Mouse (Mus musculus): ENCODE measurements at regions not wholly inside any gene's neighbourhood (a gene's known extent, or its start where the extent isn't known, plus 50 kb on each side); places are given as distances from the start of the nearest gene placed in this dataset.

DNA sequence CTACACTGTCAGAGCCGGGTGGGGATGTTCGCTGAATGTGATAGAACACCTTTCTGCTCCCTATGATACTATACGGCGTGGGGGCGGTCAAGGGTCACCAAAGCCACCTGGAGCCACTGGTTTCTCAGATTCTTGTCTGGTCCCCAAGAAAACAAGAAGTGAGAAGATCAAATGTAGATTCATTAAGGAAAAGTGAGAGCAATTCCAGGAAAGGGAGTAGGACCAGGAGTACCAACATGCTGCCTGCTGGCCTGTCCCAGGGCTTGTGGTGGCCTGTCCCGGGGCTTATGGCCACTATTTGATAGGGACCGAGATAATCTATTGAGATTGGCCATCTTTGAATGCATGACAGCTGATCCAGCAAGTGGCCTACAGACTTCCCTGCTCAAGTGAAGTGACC, 58.8 kb upstream of the Fut8 start:
- intact Hi-C loops (cut with DNase I): no loop called here

DNA sequence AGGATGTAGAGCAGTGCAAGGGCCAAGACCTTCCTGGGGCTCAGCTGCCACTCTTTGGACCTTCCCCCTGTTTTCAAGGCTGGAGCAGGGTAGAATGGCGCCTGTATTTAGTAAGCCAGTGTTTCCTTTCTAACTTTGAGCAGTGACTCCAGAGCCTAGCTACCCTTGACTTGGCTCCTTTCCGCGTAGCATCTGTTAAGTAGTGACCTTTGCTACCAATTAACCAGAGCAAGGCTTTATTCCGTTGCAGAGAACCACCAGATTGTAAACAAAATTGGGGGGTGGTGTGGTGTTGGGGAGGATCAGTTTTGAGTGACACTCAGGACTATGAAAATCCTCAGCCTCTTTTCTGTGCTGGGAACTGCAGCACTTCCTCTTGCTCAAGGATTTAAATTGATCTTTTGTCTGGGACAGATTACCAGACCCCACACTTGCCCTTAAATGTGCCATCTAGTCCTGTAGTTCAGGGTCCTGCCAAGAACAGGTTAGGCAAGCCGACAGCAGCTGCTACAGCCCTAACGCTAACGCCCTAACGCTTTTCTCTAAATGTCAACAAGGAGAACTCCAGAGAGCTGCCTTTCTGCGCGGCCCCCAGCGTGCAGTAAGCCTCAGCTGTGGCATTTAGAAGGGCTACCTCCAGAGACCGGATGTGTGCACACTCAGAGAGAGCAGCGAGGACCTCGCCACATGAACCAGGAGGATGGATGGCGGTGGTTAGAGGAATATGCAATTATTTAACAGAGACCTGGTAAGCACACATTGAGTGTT, 59.9 kb upstream of the Fut8 start:
- DNase-seq: no peak
- intact Hi-C loops (cut with DNase I): no loop called here

More for the DNA sequence above, 58.8 kb upstream of the Fut8 start:
- no peak for DNase-seq

DNA sequence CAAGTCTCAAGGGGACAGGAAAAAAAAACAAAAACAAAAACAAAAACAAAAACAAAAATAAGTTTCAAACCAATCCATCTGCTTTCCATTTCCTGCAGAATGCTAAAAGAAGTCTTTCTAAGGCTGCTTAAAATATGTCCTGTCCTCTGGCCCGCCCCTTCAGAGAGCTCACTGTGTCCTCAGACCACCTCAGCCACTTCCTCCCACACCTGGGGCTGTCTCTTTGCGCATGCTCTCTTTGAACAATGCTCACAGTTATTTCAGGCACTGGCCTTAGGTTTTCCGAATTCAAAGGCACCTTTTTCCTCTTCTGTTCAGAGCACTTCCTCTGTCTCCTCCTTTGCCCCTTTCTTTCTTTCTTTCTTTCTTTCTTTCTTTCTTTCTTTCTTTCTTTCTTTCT, 60.6 kb upstream of the Fut8 start:
- intact Hi-C loops (cut with DNase I): no loop called here
- no peak for DNase-seq

DNA sequence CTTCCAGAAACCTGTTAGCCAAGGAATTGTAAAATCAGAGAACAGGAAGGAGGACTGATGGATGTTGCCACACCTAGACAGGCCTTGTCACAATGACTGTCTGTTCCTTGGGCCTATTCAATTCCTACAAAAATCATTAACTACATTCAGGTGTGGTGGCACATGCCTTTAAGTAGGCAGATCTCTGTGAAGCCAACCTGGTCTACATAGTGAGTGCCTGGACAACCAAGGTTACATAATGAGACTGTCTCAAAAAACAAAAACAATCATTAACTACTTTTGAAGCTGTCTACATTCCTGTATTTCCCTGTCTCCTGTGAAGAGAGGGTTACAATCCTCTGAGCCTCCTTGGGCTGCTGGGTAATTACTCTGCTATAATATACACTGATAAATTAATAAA, 63.9 kb upstream of the Fut8 start:
- intact Hi-C loops (cut with DNase I): no loop called here
- DNase-seq: no peak

DNA sequence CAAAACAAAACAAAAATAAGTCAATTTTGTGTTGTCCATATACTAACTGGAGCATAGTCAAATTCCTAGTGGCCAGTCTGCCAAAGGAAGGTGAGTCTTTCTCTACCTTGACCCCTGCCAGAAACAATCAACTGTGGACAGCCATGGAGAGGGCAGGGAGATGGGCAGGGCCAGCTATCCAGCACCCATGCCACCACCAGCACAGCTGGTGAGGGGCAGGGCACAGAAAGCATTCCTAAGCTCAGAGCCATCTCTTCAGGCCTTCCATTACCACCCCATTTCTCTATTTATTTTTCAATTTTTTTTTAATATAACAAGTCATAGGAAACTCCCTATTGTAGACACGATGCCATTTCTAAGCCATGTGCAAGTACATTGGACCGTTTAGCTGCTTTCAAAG, 65.4 kb upstream of the Fut8 start:
- intact Hi-C loops (cut with DNase I): no loop called here
- no peak for DNase-seq

DNA sequence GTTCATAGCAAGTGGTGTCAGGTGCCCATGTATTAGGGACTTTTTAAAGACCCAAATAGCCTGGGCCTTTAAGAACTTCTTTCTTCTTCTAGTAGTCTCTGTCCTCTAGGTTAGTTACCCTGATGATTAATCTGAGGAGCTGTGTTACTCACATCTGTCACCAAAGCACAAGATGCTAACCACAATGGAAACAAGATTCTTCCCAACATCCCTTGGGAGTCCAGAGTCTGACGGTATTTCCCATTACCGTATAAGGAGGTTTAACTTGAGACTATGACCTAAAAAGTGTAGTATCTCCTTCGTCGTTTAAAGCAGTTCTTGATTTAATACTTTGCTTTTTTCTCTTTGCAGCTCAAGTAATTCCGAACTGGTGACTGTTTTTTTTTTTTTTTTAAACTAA, 67.7 kb upstream of the Fut8 start:
- DNase-seq: no peak
- intact Hi-C loops (cut with DNase I): no loop called here

DNA sequence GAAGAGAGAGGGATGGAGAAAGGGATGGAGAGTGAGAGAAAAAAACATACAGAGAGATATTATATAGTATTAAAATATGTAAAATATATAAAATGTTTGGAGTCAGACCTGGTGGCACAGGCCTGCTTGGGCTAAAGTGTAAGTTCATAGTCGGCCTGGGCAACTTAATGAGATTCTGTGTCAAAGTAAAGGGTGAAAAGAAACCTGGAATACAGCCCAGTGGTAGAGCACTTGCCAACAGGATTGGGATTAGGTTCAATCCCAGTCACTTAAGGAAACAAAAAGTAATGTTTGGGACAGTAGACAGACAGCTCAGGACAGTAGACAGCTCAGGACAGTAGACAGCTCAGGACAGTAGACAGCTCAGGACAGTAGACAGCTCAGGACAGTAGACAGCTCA, 69.6 kb upstream of the Fut8 start:
- DNase-seq: no peak
- intact Hi-C loops (cut with DNase I): no loop called here

DNA sequence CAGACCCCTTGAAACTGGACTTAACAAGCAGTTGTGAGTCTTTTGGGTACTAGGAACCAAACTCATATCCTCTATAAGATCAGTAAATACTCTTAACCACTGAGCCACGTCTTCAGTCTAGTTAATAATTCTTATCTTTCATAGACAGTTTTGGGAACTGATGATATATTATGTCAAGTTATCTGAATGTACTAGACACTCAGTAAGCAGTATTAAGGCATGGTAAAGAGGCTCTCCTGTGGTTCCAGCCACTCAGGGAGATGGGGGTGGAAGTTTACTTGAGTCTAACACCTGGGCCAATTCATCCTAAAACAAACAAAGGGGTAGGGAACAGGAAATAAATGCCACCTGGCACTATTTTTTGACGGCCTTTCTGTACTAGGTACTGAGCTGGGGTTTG, 81.2 kb upstream of the Fut8 start:
- DNase-seq: no peak
- intact Hi-C loops (cut with DNase I): no loop called here

DNA sequence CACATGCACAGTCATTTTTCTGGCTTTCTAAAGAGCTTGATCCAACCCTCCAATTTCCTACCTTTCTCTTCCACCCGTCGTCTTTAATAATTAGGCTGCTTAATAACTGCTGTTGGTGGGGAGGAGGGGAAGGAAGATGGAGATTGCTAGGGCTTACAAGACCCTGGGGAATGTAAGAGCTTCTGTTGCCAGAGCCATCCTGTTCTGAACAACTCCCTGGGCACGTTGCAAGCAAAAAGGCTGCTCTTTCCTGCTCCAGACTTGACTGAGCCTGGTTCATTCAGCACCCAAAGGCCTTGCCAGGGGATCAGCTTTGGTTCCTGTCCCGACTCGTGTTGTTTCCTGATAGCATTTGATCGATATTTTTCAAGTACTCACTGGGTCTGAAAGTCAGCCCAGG, 82.3 kb upstream of the Fut8 start:
- no peak for DNase-seq
- intact Hi-C loops (cut with DNase I): no loop called here

DNA sequence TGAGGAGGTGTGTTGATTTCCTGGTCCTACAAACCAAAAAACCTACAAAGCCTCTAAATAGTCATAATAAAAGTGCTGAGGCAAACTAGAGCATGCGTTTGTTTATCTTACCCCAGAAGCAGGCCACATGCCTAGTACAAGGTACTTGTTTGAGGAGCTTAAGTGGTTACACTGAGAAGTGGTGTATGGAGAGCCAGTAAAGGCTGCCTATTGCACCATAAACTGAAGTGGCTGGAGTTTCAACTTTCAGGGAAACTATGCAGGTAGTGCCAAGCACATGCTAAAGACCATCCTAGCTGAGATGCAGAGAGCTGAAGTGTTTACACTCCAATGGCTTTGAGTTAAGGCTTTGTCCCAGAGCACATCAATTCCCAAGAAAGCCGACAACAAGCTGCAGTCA, 86.5 kb upstream of the Fut8 start:
- intact Hi-C loops (cut with DNase I): no loop called here
- no peak for DNase-seq

DNA sequence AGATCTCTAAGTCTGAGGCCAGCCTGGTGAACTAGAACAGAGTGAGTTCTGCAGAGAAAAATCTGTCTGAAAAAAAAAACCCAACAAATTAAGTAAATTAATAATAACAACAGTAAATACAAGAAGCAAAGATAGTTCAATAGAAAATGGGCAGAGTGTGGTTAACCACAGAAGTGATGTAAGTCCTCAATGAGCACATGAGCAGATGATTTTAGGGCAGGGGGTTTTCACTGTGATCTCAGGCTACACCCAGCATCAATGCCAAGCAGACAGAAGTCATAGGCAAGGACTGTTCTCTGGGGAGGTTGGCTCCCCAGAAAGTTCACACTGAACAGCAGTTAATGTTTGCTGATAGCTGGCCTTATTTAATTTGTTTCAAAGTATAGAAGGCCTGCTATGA, 88.1 kb upstream of the Fut8 start:
- intact Hi-C loops (cut with DNase I): no loop called here
- no peak for DNase-seq

DNA sequence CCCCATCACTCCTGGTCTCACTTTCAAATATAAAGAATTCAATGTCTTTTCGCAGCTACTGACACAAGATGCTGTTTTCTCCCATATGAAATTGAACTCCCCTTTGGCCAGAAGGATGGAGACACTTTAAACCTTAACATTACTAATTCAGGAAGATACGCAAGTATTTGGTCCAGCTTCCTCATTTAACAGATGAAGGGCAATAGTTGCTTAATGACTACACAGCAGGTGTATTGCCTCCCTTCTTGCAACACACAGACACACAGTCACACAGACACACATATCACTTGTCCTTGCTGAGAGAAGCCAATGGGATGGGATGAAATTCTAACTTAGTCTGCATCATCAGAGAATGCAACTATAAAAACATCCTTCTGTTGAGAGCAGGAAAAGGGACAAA, 89.8 kb upstream of the Fut8 start:
- no peak for DNase-seq
- intact Hi-C loops (cut with DNase I): no loop called here

DNA sequence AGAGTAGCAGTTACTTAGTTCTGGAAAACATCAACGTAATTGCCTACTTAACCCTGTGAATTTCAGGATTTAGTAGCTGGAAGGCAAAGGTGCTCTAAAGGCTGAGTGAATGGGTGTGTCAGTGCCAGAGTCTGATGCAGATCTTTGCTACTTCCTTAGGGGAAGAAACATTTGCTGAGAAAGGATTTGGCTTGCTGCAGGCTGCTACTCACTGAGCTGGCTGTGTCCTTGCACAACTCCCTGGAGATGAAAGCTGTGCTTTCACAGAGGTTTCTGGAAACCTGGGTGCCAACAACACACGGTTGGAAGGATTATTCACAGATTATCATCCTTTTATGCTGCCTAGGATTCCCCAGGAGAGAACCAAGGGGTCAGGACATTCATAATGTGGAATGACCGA, 94.0 kb upstream of the Fut8 start:
- intact Hi-C loops (cut with DNase I): no loop called here
- no peak for DNase-seq

DNA sequence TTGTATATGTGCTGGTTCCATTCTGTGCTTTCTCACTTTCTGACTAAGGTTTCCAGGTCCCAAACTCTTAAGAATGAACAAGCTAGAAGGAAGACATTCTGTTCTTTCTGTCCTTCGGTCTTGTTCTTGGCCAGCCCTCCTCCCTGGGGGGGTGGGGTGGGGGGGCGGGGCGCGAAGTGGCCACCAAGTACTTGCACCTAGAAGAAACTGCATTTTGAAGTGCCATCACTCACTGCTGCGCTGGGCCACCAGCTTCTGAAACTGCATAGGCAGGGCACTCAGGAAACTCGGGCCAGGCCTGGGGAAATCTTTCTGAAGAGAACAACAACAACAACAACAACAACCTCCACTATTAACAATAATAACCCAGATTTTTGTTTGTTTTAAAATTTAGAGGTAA, 94.4 kb upstream of the Fut8 start:
- no peak for DNase-seq
- intact Hi-C loops (cut with DNase I): no loop called here

DNA sequence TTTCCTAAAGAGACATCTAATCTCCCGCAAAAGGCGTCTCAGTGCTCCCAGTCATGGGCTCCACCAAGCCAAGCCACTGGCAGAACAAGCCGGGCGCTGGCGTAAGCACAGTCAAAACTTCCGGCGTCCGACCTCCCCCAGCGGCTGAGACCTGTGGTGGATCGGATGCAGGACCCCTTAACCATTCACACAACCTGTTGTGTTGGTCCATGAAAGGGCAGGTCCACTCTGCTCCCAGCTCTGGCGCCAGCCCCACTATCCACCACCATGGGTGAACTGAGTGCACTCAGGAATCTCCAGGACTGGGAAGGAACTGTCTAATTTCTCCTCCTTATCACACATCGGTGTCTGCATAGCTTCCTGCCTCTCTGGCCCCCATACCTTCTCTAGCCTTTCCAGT, 94.8 kb upstream of the Fut8 start:
- intact Hi-C loops (cut with DNase I): no loop called here
- DNase-seq: no peak

DNA sequence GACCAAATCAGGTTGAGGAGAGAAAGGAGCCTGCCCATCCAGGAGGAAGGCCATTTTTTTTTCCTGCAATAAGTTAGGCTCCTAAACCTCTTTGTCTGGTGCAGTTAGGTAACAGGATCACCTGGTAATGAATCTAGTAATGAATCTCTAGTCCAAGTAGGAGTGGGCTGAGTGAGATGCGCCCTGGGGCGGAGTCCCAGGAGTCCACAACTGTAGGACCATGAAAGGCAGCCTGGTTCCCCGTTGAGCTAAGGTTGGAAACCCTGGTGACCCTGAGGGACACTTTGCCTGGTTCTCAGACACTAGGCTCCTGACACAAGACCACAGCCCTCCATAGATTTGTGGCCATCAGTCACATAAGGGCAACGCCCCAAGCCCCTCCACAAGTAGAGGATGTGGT, 95.7 kb upstream of the Fut8 start:
- DNase-seq: no peak
- intact Hi-C loops (cut with DNase I): no loop called here

DNA sequence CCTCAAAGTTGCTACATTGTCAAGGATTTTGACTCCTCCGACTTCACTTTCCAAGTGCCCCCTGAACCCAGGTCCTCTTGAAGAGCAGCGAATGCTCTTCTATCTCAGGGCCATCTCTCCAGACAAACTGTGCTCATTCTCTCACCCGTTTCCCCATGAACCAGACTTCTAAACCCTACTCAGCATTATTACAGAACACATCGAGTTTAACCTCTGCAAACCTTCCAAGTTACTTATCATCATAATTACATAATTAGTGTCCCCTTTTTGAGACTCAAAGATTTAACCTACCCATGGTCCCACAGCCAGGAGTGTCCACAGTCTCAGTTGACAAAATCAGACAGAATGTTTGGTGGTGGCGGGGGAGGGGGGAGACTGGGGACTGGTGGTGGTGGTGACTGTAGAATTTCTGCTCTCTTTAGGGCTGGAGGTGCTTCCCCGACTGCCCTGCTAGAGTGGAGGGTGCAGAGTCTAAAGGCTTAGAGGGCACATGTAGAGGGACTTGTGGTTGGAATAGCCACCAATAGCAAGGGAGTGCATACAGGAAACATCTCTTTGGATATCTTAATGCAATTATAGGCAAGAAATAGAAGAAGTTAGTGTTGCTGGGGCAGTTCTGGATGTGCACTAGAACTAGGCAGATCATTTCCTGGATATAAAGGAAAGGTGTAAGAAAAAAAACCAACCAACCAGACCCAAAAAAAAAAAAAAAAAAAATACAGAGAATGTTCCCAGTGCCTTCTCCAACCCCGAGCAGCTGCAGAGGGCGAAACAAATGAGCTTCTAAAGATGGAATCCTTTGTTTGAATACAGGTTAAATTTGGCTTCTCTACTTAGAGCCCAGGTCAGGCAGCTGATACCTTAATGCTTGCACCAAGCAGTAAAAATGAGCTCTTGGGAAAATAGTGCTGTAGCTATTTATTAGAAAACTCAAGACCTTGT, 96.4 kb upstream of the Fut8 start:
- no peak for DNase-seq
- intact Hi-C loops (cut with DNase I): no loop called here

DNA sequence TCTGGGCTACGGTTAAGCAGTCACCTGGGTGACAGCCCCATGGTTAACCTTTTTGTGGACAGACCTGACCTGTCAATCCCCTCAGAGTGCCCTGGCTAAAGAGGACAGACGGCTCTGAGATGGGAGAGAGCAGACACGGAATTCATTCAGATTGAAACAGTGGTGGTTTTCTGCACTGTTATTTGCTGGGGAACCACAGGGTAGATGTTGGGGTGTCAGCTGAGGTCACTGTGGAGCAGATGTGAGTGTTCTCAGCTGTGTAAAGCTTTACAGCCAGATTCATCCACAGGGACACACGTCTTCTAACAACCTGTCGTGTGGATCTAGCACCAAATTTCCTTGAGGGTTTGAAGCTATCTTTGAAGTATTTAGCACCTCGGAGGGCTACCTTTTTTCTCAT, 97.3 kb upstream of the Fut8 start:
- intact Hi-C loops (cut with DNase I): no loop called here
- no peak for DNase-seq

DNA sequence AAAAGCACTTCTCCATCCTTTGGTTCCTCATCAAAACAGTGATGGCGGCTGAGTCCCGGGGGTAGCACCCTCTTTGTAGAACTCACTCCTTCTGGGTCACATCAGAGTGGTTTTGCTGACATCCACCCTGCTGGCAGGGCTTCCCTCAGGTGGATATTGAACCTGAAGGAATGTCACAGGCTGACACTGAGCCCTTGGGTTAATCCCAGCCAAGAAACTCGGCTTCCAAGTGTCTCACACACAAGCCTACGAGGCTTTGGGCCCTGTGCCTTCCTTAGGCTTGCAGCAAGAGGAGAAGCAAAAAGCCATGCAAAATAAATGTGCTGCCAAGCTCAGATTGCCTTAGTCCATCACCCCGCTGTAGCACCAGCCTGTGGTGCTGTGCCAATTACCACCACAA, 97.8 kb upstream of the Fut8 start:
- intact Hi-C loops (cut with DNase I): no loop called here
- peak; percentile 23 to 38 for DNase-seq

DNA sequence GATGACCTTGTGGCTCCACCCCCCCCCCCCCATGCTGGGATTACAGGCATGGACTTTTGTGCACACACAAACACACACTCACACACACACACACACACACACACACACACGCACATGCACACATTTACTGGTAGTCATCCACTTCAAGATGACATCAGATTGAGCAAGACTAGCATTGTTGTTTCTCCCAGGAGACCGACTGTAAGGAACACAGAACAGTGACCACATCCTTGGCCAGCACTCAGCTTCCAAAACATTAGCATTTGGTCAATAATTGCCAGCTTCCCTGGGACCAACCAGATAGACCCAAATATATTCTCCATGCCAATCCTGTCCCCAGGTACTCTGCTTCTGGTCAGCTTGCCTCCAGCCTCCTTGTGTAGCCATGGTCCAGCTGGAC, 98.2 kb upstream of the Fut8 start:
- peak; percentile 11 to 35 for DNase-seq
- intact Hi-C loops (cut with DNase I): no loop called here

DNA sequence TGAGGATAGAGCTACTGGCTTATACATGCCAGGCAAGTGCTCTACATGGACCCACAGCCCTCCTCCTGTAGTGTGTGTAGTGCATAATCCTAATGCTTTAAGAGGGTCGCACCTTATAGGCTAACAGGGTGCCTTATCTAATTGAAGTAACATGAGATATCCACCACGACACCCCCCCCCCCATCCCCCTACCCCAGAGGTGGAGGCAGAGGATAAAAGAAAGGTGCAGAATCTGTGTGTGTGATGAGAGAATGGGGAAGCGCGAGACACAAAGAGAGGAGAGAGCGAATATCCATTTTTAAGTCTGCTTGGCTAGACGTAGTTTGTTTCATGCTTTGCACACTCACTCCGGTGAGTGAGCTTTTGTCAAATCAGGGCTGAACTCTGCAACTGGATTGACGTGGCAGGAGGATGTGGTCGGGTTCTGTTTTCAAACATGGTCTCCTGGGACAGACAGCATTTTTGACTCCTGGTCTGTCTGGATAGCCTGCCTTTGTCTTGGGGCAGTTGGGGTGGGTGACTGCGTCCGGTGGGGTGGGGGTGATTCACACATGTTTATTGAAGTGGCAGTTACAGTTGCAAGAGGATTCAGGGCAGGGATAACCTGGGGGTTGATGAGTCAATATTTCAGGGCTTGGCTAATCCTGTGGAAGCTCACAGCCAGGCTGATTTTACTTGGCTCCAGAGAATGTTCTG, 99.3 kb upstream of the Fut8 start:
- DNase-seq: no peak
- intact Hi-C loops (cut with DNase I): no loop called here
